Mouse (Mus musculus): ENCODE results near the gene Ctsw.

- TF ChIP-seq CTCF (IDR thresholded peaks at IDR 0.05; ENCODE audit: low read depth) (no peak), EP300 (IDR thresholded peaks at IDR 0.05; ENCODE audit: low read depth) (no peak)
Observed at GRCm38 (mm10) chr19:5511074-5511632, 42.8 kb upstream of the Ctsw start.
